Comparison of ENCODE assay signal across 8 mouse cellular contexts in genomic region chr14:75375006-75375598, GRCm38 (mm10).
DNase-seq lines count a peak whose midpoint lies in the region; ATAC-seq lines count a peak whose summit lies in the region.

No protein-coding gene starts in this region.

- ATAC-seq in megakaryocyte, adult 5-6 weeks (ENCODE audit: poor library complexity, severe bottlenecking) = no peak

- DNase-seq in layer of hippocampus, adult 11-12 months (ENCODE audit: low spot score) = peak; percentile 18
- DNase-seq in layer of hippocampus, postnatal 25 days (ENCODE audit: extremely low spot score in 1 of 2, low spot score in 1 of 2) = no peak
- DNase-seq in cerebellum, postnatal 14 days = peak; percentile 75 to 77
- peak; percentile 14 to 24 for DNase-seq in layer of hippocampus, adult 8-10 months (ENCODE audit: low spot score in 2 of 2)
- peak; percentile 39 to 40 for DNase-seq in right cerebral cortex, adult 2 months (ENCODE audit: low spot score in 2 of 2)
- no peak for DNase-seq in thymus, postnatal 25 days
- DNase-seq in gastrocnemius, adult 18-20 months (ENCODE audit: low spot score) = no peak

Comparison
In these comparisons a context has a peak if more than half of its experiments do, and no peak if none do; other contexts are left out.
1. DNase-seq: peak in layer of hippocampus, adult 11-12 months (single experiment), cerebellum, postnatal 14 days (2 of 2), layer of hippocampus, adult 8-10 months (2 of 2) and right cerebral cortex, adult 2 months (2 of 2); none in layer of hippocampus, postnatal 25 days (0 of 2), thymus, postnatal 25 days (single experiment) and gastrocnemius, adult 18-20 months (single experiment).